Mouse (Mus musculus) adrenal gland, adult 2 months (tissue): ENCODE measurements around the gene Cfap54. TPM values are rescaled to one million over a fixed set of nuclear protein-coding genes. Genes with fewer than 3 reads are reported as not detected.

Experiments
- DNase-seq: peaks from one replicate; pipeline ENCODE4 v3.0.0; 2021
- polyA plus RNA-seq: library from polyadenylated mRNA; depleted of rRNA; stranded (reverse); fragments of >200 nt; gene quantifications from 2 replicates; pipeline ENCODE4 v1.2.3, GENCODE M21; 2012
- total RNA-seq, 2 experiments: library from RNA; stranded (reverse); gene quantifications; 2 replicates each; pipeline ENCODE4 v1.2.3; 2021

The Cfap54 gene
- total and polyA plus RNA-seq, 3 experiments, result 0.35 to 6.8 (median 4.8) TPM

DNA sequence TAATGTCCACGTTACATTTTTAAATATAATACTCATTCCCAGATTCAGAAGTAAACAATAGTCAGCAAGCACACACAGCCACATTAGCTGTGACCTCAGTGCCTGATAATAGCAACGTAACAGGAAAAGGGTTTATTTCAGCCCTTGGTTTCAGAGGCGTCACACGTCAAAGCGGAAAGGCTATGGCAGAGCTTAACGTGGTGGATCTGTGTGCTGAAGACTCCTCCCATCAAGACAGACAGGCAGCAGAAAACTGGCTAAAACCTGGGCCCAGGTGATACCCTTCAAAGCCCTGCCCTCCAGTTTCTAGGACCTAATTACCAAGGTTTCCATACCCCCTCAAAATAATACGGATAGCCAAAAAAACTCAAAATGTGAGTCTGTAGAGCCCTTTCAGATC is 16.0 kb upstream of the Cfap54 start:
- DNase-seq, result no peak

- no peak for DNase-seq
Measured at GRCm38 (mm10) chr10:93095827-93096226, 14.4 kb upstream of the Cfap54 start.

DNA sequence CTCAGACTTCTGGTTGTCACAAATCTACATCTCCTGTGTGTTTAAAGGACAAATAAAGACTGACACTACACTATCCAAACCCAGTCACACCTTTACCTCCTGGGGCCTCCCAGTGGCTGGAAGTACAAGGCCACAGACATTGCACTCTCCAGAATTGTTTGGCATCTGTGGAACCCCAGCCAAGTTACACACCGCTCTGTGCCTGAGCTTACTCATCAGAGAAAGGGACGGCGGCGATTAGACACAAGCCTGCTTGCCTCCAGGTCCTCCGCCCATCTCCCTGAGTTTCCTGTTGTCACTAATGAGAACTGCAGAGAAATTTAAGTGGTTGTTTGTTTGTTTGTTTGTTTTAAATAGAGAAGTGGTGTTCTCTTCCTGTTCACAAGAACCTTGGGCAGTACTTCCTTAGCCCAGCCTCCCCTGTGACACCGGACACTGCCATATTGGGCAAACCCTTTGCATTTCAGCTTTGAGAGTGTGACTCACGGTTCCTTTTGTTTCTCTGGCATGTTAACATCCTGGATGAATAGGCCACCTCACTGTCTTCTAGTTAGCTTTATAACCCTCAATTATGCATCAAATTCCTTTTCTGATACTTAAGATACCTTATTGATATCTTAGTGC is 13.7 kb upstream of the Cfap54 start:
- DNase-seq, result peak; percentile 27

DNA sequence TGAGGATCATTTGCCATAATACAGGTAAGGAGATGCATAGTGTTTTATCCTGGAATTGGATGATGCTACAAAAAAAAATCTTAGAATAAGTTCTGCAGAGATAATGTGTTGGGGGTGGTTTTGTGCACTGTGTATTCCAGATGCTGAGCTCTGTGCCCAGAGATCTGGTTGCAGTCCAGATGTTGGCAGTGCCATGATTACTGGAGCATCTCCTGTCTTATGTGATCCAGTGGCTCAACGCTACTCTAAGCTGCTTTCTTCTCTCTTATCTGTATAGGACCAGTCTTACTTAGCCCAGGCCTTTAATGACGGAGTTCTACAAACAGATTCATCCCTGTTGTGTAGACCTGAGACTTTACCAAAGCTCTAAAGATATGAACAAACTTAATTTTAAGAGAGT is 10.5 kb upstream of the Cfap54 start:
- no peak for DNase-seq

DNA sequence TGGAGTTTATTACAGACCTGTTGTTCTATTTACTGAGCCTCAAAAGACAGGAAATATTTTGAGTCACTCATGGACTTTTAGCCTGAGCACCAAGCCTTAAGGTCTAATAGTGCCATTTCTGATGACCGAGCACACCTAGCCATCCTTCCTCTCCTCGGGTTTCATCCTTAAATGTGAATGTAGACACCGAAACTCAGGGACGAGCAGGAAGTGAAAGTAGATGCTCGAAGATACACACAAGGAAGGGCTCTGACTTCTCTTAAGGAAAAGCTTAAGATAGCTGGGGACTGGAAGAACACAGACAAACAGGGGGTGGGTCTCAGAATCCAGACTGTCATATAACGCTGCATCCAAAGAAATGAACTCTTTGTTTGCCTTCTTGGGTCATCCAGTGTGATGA is 8.8 kb upstream of the Cfap54 start:
- no peak for DNase-seq

- no peak for DNase-seq
Measured at GRCm38 (mm10) chr10:93088396-93089048, 7.1 kb upstream of the Cfap54 start.

DNA sequence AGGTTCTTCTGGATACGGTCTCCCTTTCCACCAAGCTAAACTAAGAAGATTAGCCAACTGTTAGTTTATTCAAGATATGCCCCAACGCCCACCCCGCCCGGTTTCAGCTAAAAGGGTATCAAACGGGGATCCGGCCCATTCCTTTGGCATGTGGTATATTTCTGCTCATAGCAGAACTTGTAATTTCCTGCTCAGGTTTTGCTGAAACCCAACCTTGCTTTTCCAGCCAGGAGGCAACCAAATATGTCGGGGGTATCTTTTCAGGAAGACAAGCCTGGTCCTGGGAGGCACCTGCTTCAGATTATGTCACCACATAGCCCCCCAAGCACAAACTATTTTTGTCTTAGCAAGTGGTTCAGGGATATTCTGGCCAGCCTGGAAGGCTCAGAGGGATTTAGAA is 6.1 kb upstream of the Cfap54 start:
- DNase-seq, result no peak

- no peak for DNase-seq
Measured at GRCm38 (mm10) chr10:93083963-93084340, 2.5 kb upstream of the Cfap54 start.

DNA sequence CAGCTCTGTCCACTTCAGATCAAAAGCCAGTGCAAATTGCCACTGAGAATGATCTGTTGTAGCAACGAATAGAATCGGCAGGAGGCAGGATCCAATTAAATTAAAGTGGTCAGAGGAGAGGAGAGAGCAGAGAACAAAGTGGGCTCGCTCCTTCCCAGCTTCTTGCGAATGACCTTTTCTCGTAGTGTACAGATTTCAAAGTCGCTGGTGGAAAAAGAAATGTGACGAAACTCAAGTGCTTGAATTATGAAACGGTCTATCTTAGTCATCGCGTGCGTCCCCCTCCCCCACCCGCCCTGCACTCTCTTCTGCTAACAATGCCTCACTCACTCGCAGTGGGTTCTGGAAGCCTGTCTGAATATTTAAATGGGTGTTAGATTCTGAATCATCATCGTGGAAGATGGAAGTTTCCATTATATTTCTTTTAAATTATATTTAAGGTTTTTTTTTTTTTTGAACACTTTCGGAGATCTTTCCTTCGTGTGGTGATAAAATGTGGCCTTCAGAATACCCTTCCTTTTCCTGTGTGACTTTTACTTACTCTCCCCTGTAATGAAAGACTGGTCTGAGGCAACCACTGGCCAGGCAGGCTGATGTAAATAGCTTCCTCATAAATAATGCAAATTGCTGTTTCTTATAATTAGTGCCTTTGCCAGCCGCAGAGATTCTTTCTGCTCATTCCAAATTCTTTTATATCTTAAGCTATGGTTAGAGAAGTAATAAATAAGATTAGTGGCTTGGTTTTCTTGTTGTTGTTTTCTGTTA is 2.0 kb upstream of the Cfap54 start:
- peak; percentile 56 for DNase-seq

DNA sequence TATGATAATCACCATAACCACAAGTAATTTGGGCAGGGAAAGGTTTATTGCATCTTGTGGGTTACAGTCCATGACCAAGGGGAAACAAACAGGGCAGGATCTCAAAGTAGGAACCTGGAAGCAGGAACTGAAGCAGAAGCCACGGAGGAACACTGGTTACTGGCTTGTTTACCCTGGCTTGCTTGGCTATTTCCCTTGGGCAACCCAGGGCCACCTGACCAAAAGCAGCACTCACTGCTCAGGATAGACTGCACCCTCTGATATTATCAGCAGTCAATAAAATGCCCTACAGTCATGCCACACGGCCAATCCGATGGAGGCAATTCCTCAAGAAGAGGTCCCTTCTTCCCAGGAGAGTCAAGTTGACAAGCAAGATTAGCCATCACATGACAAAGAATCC is 1.9 kb downstream of the Cfap54 start:
- DNase-seq, result no peak

DNA sequence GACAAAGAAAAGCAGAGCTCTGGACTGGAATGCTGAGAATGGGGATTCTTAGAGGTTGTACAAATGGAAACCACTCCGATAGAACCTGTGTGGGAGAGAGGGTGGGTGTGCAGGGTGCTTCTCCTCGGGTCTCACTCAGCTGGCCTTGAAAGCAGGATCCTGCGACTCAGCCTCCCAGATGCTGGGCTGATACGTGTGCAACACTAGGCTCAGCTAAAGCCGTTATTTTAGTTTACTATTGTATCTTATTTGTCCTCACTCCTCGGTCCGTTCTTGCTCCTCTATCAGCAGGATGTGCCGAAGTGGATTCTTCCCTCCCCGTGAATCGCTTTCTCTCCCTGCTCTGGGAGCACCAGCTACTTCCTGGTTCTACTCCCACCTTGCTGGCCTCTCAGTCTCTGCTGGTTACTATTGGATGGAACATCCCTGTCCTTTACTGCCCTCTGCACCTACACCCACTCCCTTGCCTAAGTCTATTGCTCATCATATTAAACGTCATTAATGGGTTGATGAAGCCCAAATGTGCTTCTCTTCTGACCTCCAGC is 3.4 kb downstream of the Cfap54 start:
- no peak for DNase-seq

- DNase-seq, result no peak
Measured at GRCm38 (mm10) chr10:93076376-93076775, 5.0 kb downstream of the Cfap54 start.

GRCm38 (mm10) chr10:93075856-93076255 is 5.6 kb downstream of the Cfap54 start:
- DNase-seq, result no peak

DNA sequence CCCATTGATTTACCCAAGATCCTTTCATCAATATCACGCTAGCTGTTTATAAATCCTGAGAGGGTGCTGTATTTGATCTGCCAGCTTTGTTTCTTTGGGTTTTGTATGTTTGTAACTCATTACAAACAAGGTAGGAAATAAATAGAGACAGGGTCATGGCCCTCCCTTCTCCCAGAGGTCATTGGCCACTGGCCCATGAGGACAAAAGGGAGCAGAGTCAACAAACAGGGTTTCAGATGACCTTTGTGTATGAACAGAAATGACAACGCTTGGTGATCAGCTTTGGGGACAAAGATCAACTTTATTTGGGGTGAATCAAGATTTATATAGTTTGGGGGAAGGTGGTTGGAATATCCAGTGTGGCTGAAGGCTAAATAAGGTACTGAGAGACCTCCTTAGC is 8.6 kb downstream of the Cfap54 start:
- peak; percentile 28 for DNase-seq

- no peak for DNase-seq
Measured at GRCm38 (mm10) chr10:93071753-93072152, 9.7 kb downstream of the Cfap54 start.

DNA sequence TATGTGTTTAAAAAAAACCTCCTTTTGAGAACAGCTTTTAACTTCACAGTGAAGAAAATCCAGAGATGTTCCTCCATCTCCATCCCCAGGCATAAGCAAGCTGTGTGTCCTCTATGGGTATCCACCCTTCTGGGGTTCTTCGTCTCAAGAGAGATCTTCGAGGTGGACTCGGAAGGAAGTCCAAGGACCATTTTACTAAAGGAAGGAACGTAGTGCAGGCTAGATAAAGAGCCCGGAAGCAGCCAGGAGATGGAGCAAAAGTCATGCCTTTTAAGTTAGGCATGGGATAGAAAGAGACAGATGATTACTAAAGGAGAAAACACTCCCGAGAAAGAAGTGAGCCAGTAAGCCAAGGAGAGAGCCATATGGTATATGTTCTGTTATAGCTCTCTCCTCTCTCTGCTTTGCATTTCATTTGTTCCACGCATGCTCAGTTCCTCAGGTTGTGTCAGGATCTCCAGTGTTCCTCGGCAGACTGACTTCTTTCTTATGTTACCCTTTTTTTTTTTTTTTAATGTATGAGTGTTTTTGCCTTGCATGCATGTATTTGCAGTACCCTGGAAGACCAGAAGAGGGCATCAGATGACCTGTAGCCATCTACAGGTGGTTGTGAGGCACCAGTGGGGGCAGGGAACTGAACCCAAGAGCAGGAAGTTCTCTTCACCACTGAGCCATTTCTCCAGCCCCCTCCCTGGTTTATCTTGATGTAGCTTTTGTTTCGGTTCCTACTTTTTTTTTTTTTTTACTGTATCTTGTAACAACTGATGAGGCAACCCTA is 11.1 kb downstream of the Cfap54 start:
- peak; percentile 60 for DNase-seq

DNA sequence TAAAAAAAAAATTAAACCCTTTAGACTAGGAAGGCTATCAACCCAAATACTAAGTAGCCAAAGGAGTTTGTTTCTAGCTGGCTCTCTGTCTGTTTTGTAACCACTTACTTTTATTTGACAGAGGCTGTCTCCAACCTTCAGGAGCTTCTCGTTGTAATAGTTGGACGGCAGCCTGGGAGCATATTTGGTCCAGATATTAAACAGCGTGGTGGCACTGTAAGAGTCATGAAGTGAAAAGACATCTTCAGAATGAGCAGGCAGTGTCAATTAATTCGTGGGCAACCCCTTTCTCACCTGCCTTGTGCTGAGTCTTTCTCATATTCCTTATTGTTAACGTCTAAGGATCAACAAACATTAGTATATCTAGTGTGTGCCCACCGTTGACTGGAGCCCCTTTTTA is 11.7 kb downstream of the Cfap54 start:
- no peak for DNase-seq

GRCm38 (mm10) chr10:93069041-93069679 is 12.3 kb downstream of the Cfap54 start:
- peak; percentile 39 for DNase-seq

- no peak for DNase-seq
Measured at GRCm38 (mm10) chr10:93064973-93065372, 16.4 kb downstream of the Cfap54 start.

GRCm38 (mm10) chr10:93063576-93063975 is 17.8 kb downstream of the Cfap54 start:
- DNase-seq, result no peak

DNA sequence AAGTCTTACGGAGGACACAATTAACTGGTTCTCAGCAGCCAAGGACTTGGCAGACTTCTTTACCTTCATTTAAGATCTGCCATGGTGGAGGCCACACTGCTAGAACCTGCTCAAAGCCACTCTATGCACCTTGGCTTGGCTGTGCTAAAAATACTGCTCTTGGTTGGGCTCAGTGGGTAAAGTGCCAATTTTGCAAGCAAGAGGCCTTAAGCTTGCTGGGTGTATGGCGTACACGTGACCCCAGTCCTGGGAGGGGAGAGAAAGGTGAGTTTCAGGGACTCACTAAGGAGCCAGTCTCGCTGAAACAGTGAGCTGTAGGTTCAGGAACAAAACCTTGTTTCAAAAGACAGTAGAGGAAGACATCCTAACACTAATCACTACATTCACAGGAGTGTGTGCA is 19.0 kb downstream of the Cfap54 start:
- DNase-seq, result no peak

GRCm38 (mm10) chr10:93053867-93054266 is 27.6 kb downstream of the Cfap54 start:
- DNase-seq, result no peak
